Mouse (Mus musculus) megakaryocyte, embryonic 14.5 days (primary cell): ENCODE results near the gene Hcn3.

Experiments
- FLI1 ChIP-seq: IDR thresholded peaks from 2 replicates; pipeline ENCODE4 v1.6.1; 2012; ENCODE audit warnings: low read length, inconsistent platforms, mixed read lengths
- GATA1 ChIP-seq: IDR thresholded peaks from 3 replicates; pipeline ENCODE4 v1.6.1; 2012; ENCODE audit warnings: mixed read lengths, low read length, inconsistent platforms, borderline replicate concordance

- no peak for TF ChIP-seq GATA1
- no peak for TF ChIP-seq FLI1
Measured at GRCm38 (mm10) chr3:89123313-89123712, 36.7 kb downstream of the Hcn3 start.
